Mouse (Mus musculus): ENCODE measurements around the gene Tial1.

- TF ChIP-seq EP300 (IDR thresholded peaks at IDR 0.05; ENCODE audit: low read depth) = no peak
- TF ChIP-seq CTCF (IDR thresholded peaks at IDR 0.05; ENCODE audit: low read depth) = no peak
These were observed 57.5 kb downstream of the Tial1 start for GRCm38 (mm10) chr7:128403988-128404387.
